Mouse (Mus musculus) E14TG2a.4 (cell line): ENCODE results near the gene Ube2e2.

Source experiments
- H3K27me3 ChIP-seq: 2 replicates; pipeline ENCODE4 v1.6.1; 2014; ENCODE audit warnings: low read length, control low read depth; ENCODE audit not compliant: insufficient read depth
- H3K36me3 ChIP-seq: 2 replicates; pipeline ENCODE4 v1.6.1; 2014; ENCODE audit warnings: low read length, control low read depth; ENCODE audit not compliant: insufficient read depth
- H3K4me1 ChIP-seq: replicated peaks from 2 replicates; pipeline ENCODE4 v1.6.1; 2014; ENCODE audit warnings: low read depth, low read length, control low read depth
- H3K4me3 ChIP-seq: replicated peaks from 2 replicates; pipeline ENCODE4 v1.5.1; 2014; ENCODE audit warnings: mild to moderate bottlenecking, low read length
- H3K9me3 ChIP-seq: 2 replicates; pipeline ENCODE4 v1.6.1; 2014; ENCODE audit warnings: low read length, control low read depth
- CTCF ChIP-seq: conservative IDR thresholded peaks from 2 replicates; pipeline ENCODE4 v1.5.1; 2014; ENCODE audit warnings: low read length
- NANOG ChIP-seq: IDR thresholded peaks from 2 replicates; pipeline ENCODE4 v1.6.1; 2014; ENCODE audit warnings: borderline replicate concordance, low read length, mixed read lengths
- POU5F1 ChIP-seq: IDR thresholded peaks from 2 replicates; pipeline ENCODE4 v1.6.1; 2014; ENCODE audit warnings: low read length, borderline replicate concordance

Gene Ube2e2

DNA sequence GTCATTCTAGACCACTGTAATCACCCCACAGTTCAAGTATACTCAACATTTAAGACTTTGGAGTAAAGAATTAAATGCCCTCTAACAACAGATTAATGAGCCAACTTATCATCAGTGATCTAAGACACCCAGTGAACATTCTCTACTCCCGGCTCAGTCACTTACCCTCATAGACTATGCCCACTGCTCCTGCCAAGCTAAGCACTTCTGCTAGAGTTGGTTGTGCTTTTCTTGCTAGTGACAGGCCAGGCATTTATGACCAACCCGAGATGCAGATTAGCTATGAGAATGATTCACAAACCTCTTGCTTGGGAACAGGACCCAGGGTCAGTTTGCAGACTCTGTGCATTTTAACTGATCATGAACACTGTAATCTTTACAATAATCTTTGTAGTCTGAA lies 230.4 kb downstream of the Ube2e2 start:
- Histone ChIP-seq H3K4me3 (no peak overlapping the region), H3K27me3 (no peaks in the 10 kb centered on the region), H3K9me3 (peaks cover 72% of the 10 kb centered on the region), H3K36me3 (no peaks in the 10 kb centered on the region; the same call in 1 of the 2 replicates), H3K4me1 (no peaks in the 10 kb centered on the region)
- TF ChIP-seq NANOG, result no peak
- TF ChIP-seq CTCF, result no peak
- TF ChIP-seq POU5F1, result no peak

DNA sequence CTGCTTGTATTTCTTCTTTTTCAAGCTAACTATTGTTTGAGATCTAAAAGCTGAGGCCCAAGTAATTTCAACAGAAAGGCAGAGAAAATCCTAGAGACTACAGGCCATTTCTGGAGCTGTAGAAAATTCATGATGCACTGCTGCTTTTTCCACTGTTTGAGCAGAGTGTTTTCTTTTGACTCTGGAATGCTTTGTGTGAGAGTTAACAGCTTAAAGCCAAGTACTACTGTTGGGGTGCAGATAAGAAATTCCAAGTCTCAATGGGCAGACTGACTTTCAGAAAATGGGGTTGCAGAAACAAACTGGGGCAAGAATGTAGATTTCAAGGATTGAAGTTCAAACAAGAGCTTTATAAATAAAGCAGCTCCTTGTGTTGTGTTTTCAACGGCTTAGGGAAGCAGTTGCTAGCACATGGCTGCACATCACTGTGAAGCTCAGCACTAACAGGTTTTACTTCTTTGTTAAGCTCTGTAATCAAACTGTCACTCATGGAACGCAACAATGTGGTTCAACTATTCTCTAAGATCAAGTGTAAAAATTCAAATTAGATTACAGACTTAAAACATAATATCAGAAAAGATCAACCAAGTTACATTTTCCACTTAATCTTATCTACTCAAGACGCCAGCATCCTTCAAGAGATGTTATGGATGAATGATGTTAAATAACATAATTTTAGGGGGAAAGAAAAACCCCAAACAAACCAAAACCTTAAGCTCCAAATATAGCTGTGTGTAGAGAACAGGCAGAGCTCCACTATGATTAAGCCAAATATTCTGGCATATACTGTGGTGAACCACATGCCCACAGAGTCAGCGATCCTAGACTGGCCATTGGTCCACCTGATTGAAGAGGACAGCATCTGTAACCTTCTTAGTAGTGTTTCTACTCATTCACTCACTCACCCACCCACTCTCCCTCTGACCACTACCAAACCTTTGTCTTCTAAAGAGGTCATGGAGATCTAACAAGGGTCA lies 236.0 kb downstream of the Ube2e2 start:
- TF ChIP-seq POU5F1 (no peak), NANOG (no peak), CTCF (no peak)
- H3K4me1 ChIP-seq, result no peaks in the 10 kb centered on the region
- no peaks in the 10 kb centered on the region for H3K27me3 ChIP-seq
- no peaks in the 10 kb centered on the region; the same call in 1 of the 2 replicates for H3K36me3 ChIP-seq
- peaks cover 65% of the 10 kb centered on the region for H3K9me3 ChIP-seq
- H3K4me3 ChIP-seq, result no peak overlapping the region

DNA sequence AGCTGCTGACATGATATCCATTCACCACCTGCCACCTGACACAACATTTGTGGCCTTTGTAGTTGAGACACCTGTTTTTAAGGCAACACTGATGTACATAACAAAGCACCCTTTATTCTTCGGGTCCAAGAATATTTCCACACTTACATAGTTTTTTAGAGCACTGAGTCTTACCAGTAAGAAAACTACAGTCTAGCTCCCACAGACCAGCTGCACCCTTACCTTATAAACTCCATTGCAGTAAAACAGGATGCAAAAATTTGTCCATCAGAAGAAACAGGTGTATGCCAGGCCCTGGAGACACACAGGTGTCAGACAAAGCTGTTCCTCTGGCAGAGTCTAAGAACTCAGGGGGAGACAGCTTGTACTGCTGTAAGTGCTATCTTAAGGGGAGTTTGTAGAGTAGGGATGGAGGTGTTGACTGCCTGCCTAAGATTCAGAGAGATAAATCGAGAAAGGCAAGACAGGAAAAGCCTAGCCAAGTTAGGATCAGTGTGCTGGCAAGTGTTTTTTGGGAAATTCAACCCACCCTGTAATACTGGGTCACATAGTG lies 244.9 kb downstream of the Ube2e2 start:
- Histone ChIP-seq H3K4me1 (no peaks in the 10 kb centered on the region), H3K27me3 (no peaks in the 10 kb centered on the region), H3K36me3 (no peaks in the 10 kb centered on the region), H3K9me3 (peaks cover 39% of the 10 kb centered on the region), H3K4me3 (no peak overlapping the region)
- TF ChIP-seq CTCF, result no peak
- no peak for TF ChIP-seq POU5F1
- no peak for TF ChIP-seq NANOG

DNA sequence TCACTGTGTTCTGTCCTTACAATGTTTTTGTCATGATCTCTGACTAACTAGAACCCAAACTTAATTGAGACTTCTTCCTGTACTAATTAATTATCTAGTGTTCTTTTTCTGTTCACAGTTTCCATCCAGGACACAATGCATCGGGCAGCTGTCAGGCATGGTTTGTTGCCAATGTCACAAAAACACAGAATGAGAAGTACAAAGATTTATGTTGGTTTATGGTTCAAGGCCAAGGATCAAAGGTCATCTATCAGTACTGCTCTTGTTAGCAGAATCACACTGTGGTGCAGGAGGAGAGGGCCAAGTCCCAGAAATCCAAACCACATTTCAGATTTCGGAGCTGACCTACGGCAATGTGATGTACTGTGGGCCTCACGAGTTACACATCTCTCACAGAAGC lies 252.4 kb downstream of the Ube2e2 start:
- H3K27me3 ChIP-seq, result no peaks in the 10 kb centered on the region
- peaks cover 12% of the 10 kb centered on the region; the same call in 1 of the 2 replicates for H3K9me3 ChIP-seq
- H3K36me3 ChIP-seq, result no peaks in the 10 kb centered on the region
- H3K4me3 ChIP-seq, result no peak overlapping the region
- no peaks in the 10 kb centered on the region for H3K4me1 ChIP-seq
- TF ChIP-seq POU5F1 (no peak), NANOG (no peak), CTCF (no peak)

DNA sequence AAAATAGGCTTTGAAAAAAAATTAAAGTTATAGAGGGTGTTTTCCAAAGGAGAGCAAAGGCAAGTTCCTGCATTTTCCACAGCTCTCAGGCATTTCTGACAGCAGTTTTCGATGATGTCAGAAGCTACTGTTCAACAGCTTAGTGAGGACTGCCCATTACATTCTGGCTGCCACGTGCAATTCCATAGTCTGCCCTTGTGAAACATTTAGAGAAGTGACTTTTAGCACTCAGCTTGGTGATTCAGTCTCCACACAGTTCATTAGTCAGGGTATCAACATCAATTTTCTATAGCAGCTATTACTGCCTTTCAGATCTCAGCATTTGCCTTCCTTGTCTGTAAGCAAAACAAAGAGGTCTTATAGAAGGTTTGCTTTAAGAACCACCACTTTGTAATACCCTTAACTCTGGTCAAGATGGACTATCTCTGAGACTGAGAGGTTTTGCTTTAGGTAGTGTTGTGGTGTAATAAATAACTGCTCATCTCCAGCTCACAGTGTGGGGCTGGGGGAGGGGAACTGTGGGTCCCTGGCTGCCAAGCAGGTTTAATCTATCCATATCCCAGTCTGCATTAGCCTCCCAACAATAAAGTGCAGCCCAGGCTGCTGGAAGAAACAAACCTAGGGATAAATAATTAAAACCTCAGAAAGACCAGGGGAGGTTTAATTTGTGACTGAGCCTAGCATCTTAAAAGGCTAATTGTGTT lies 255.2 kb downstream of the Ube2e2 start:
- H3K4me1 ChIP-seq, result no peaks in the 10 kb centered on the region
- no peaks in the 10 kb centered on the region for H3K36me3 ChIP-seq
- H3K4me3 ChIP-seq, result no peak overlapping the region
- no peaks in the 10 kb centered on the region for H3K27me3 ChIP-seq
- peaks cover 8% of the 10 kb centered on the region; the same call in 1 of the 2 replicates for H3K9me3 ChIP-seq
- TF ChIP-seq CTCF (no peak), NANOG (no peak), POU5F1 (no peak)

DNA sequence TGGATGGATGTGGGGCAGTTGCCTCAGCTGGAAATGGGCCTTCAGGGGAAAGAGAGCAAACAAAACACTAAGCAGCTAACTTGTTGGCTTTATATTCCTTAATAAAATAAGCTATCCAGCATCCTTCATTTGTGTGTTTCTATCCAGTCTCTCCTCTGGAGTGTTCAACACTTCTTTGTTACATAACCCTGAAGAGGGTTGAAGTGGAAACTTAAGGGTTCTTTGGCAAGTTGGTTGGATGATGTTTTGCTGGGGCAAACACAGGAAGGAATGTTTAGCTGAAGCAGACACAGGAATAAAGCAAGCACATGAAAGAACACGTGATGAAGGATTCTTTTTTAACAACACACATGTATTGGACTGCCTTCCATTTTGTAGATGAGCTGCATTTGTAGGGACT lies 256.3 kb downstream of the Ube2e2 start:
- Histone ChIP-seq H3K4me1 (no peaks in the 10 kb centered on the region), H3K36me3 (no peaks in the 10 kb centered on the region), H3K27me3 (no peaks in the 10 kb centered on the region), H3K9me3 (peaks cover 8% of the 10 kb centered on the region; the same call in 1 of the 2 replicates), H3K4me3 (no peak overlapping the region)
- TF ChIP-seq POU5F1 (no peak), CTCF (no peak), NANOG (no peak)

DNA sequence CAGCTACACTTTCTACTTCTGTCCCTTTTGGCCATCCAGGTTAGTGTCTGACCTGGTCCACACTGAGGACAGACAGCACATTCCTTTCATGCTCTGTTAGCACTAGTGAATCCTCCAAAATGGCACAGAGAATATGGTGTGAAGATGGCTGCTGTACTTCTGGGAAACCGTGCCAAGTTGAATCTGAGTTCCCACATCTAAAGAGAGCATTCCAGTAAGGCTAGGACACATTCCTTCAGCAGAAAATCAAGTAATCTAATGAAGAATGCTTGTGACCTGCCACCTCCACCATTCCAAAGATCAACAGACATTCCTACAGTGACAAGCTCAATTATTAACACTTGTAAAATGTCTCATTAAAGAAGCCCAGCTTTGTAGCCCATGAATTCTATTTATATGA lies 265.9 kb downstream of the Ube2e2 start:
- TF ChIP-seq CTCF (no peak), POU5F1 (no peak), NANOG (no peak)
- Histone ChIP-seq H3K4me3 (no peak overlapping the region), H3K36me3 (no peaks in the 10 kb centered on the region), H3K27me3 (no peaks in the 10 kb centered on the region), H3K9me3 (no peaks in the 10 kb centered on the region), H3K4me1 (no peaks in the 10 kb centered on the region)

DNA sequence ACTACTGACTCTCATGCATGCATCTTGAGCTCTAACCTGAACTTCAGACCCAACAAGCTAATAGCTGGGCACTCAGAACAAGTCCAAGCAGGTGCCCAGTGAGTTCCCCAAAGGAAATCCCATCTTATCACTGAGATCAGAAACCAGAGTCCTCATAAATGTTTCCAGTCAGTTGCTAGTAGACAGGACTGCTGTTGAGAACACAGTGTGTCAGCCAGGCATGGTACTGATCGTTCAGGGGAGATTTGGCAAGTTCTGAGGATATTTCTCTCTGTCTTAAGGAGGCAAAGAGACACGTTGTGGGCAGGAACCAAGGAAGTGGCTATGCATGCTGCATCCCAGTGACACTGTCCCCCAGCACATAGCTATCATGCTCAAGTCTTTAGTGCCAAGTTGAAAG lies 275.5 kb downstream of the Ube2e2 start:
- Histone ChIP-seq H3K36me3 (no peaks in the 10 kb centered on the region), H3K4me1 (no peaks in the 10 kb centered on the region), H3K9me3 (no peaks in the 10 kb centered on the region), H3K4me3 (no peak overlapping the region), H3K27me3 (no peaks in the 10 kb centered on the region)
- TF ChIP-seq CTCF, result no peak
- TF ChIP-seq POU5F1, result no peak
- no peak for TF ChIP-seq NANOG
